Mouse (Mus musculus) bone marrow, adult 2 months (tissue): Measurements from ENCODE around the gene Lysmd1.

Experiments used
- CTCF ChIP-seq: fragments of 200-500 bp; IDR thresholded peaks from 2 replicates; pipeline ENCODE4 v1.5.1; 2011; ENCODE audit warnings: low read length, control low read depth; ENCODE audit not compliant: control insufficient read depth, insufficient read depth
- POLR2A ChIP-seq: fragments of 200-500 bp; IDR thresholded peaks from 2 replicates; pipeline ENCODE4 v1.6.1; 2011; ENCODE audit warnings: low read depth, mild to moderate bottlenecking, control low read depth, low read length, borderline replicate concordance; ENCODE audit not compliant: control insufficient read depth

GRCm38 (mm10) chr3:95133680-95134101 is at the start of gene Lysmd1, which contains the start of gene Scnm1:
- TF ChIP-seq CTCF, result no peak
- TF ChIP-seq POLR2A, result no peak
